In genomic region chr11:105507972-105508659, GRCm38 (mm10) we compare ENCODE assay signal across 9 mouse cellular contexts. TPM values are rescaled to one million over a fixed set of nuclear protein-coding genes. Genes with fewer than 3 reads are reported as not detected.
DNase-seq lines count a peak whose midpoint lies in the region; ATAC-seq and TF ChIP-seq lines count a peak whose summit lies in the region.
"Had no signal": no experiment of that assay in that cellular context is flagged by ENCODE, and none has a peak within 500 bp of the region (broad histone marks: within the 10 kb centered on the region; RNA-seq: fewer than 3 reads in every experiment).

No protein-coding gene starts in this region.

- TF ChIP-seq POLR2A in olfactory bulb, adult 2 months (IDR thresholded peaks at IDR 0.05; ENCODE audit: insufficient read depth, low read depth, low read length): no peak
- no peak for TF ChIP-seq POLR2A in thymus, adult 2 months (IDR thresholded peaks at IDR 0.05; ENCODE audit: control insufficient read depth, extremely low read depth, insufficient read depth, low read length, poor library complexity)

- H3K4me1 ChIP-seq in lung, embryonic 16.5 days (replicated peaks; ENCODE audit: control insufficient read depth, insufficient read depth, low read length): peaks cover 37% of the 10 kb centered on the region
- H3K4me1 ChIP-seq in forebrain, embryonic 15.5 days: peaks cover 35% of the 10 kb centered on the region
- peaks cover 19% of the 10 kb centered on the region for H3K4me1 ChIP-seq in olfactory bulb, adult 2 months (ENCODE audit: control insufficient read depth, insufficient read depth, low read length)
- no peaks in the 10 kb centered on the region for H3K4me1 ChIP-seq in thymus, adult 2 months (replicated peaks; ENCODE audit: control insufficient read depth, insufficient read depth, low read length)

- H3K27ac ChIP-seq in lung, embryonic 16.5 days (ENCODE audit: low read length): peak overlapping the region; percentile 48; the same call in 1 of the 2 replicates
- peak overlapping the region; percentile 94 for H3K27ac ChIP-seq in forebrain, embryonic 15.5 days (replicated peaks)
- H3K27ac ChIP-seq in olfactory bulb, adult 2 months (ENCODE audit: insufficient read depth, low read depth, low read length): peak overlapping the region; percentile 91
- no peak overlapping the region for H3K27ac ChIP-seq in thymus, adult 2 months (ENCODE audit: control insufficient read depth, insufficient read depth, low read length)

- no peak overlapping the region for H3K9ac ChIP-seq in lung, embryonic 16.5 days (ENCODE audit: low read length)
- 0 out of 2 replicates have a peak overlapping the region, but pooled peaks have one; percentile 1 for H3K9ac ChIP-seq in forebrain, embryonic 15.5 days (replicated peaks)

- no peak overlapping the region; the same call in 1 of the 2 replicates for H3K4me2 ChIP-seq in lung, embryonic 16.5 days (ENCODE audit: low read depth, low read length)
- peak overlapping the region; percentile 32 for H3K4me2 ChIP-seq in forebrain, embryonic 15.5 days (replicated peaks)

- DNase-seq in lung, postnatal 4 days: no peak
- peak; percentile 52 to 64 for DNase-seq in layer of hippocampus, postnatal 14 days (ENCODE audit: low spot score in 2 of 2)
- no peak for DNase-seq in thymus, adult 2 months
- DNase-seq in kidney, adult 11 months: no peak
- DNase-seq in kidney, adult 9 months: no peak

- 6% methylated on average over 6 of the region's 6 CpGs for WGBS in lung, embryonic 16.5 days
- WGBS in forebrain, embryonic 15.5 days: under 1% methylated on average over 5 of the region's 6 CpGs
- WGBS in olfactory bulb, adult 2 months: 13% methylated on average over 6 of the region's 6 CpGs
- 70% methylated on average over 6 of the region's 6 CpGs for WGBS in thymus, adult 2 months

- H3K27me3 ChIP-seq in lung, embryonic 16.5 days (ENCODE audit: control insufficient read depth, insufficient read depth, low read depth, low read length): no peaks in the 10 kb centered on the region
- H3K27me3 ChIP-seq in forebrain, embryonic 15.5 days: no peaks in the 10 kb centered on the region
- no peaks in the 10 kb centered on the region for H3K27me3 ChIP-seq in thymus, adult 2 months (ENCODE audit: control insufficient read depth, insufficient read depth, low read length)

- no peak overlapping the region for H3K4me3 ChIP-seq in lung, embryonic 16.5 days (ENCODE audit: low read length)
- H3K4me3 ChIP-seq in forebrain, embryonic 15.5 days: peak overlapping the region; percentile 4
- no peak overlapping the region for H3K4me3 ChIP-seq in olfactory bulb, adult 2 months (ENCODE audit: insufficient read depth, low read depth, low read length)
- H3K4me3 ChIP-seq in thymus, adult 2 months (ENCODE audit: control insufficient read depth, insufficient read depth, low read length): no peak overlapping the region

- H3K36me3 ChIP-seq in lung, embryonic 16.5 days (ENCODE audit: control insufficient read depth, insufficient read depth, low read length): no peaks in the 10 kb centered on the region
- no peaks in the 10 kb centered on the region for H3K36me3 ChIP-seq in forebrain, embryonic 15.5 days
- no peaks in the 10 kb centered on the region for H3K36me3 ChIP-seq in thymus, adult 2 months (ENCODE audit: control insufficient read depth, insufficient read depth, low read length)

- TF ChIP-seq CTCF in olfactory bulb, adult 2 months (IDR thresholded peaks at IDR 0.05; ENCODE audit: insufficient read depth, low read depth, low read length): no peak
- TF ChIP-seq CTCF in thymus, adult 2 months (IDR thresholded peaks at IDR 0.05; ENCODE audit: borderline replicate concordance, control insufficient read depth, extremely low read depth, insufficient read depth, low read length, poor library complexity): no peak

- peak; percentile 69 for ATAC-seq in lung, embryonic 16.5 days (ENCODE audit: low read depth)
- peak; percentile 90 for ATAC-seq in forebrain, embryonic 15.5 days (replicated peaks)

- no peaks in the 10 kb centered on the region for H3K9me3 ChIP-seq in lung, embryonic 16.5 days (ENCODE audit: control insufficient read depth, low read length)
- no peaks in the 10 kb centered on the region for H3K9me3 ChIP-seq in forebrain, embryonic 15.5 days

RNA-seq across cellular contexts. Expression of gene March10, which starts 51.6 kb away (rescaled TPM):
- polyA plus RNA-seq in lung, embryonic 16.5 days (2015; fragmentation: Nextera tagmentation; extraction: Ambion mirVana): 0.38 TPM in 1 of 2 replicates, not detected in the other
- polyA plus RNA-seq in forebrain, embryonic 15.5 days (2015; fragmentation: Nextera tagmentation; extraction: Ambion mirVana): 0.34 and 0.50 TPM in 2 replicates
- total RNA-seq in layer of hippocampus, postnatal 14 days (2021): under 1 TPM; 0.67 TPM
- polyA plus RNA-seq in olfactory bulb, adult 2 months (2012; ENCODE audit: insufficient read depth, insufficient read length, low replicate concordance, missing spikeins): not detected in 2 replicates
- polyA plus RNA-seq in thymus, adult 2 months (2012; rRNA removed): 0.07 TPM in 1 of 2 replicates, not detected in the other
- polyA plus RNA-seq: liver, embryonic 16.5 days had no signal

Comparison
In these comparisons a context has a peak if more than half of its experiments do, and no peak if none do; other contexts are left out.
1. DNase-seq: peak in layer of hippocampus, postnatal 14 days (2 of 2); none in lung, postnatal 4 days (0 of 2), thymus, adult 2 months (single experiment), kidney, adult 11 months (single experiment) and kidney, adult 9 months (single experiment).